Mouse (Mus musculus): ENCODE results near the gene Ttll13. TPM values are rescaled to one million over a fixed set of nuclear protein-coding genes. Genes with fewer than 3 reads are reported as not detected.

The Ttll13 gene
- polyA plus RNA-seq, 1 experiment from 2014 or later: 2.0 TPM

GRCm38 (mm10) chr7:80252437-80252836, 6.3 kb downstream of the Ttll13 start:
- H3K4me1 ChIP-seq (replicated peaks): no peaks in the 10 kb centered on the region
- no peaks in the 10 kb centered on the region for H3K9me3 ChIP-seq
- no peak overlapping the region for H3K9ac ChIP-seq (replicated peaks)
- 78% methylated on average over 7 of the region's 7 CpGs for WGBS
- H3K36me3 ChIP-seq: no peaks in the 10 kb centered on the region
- no peak overlapping the region for H3K4me3 ChIP-seq (replicated peaks)
- no peak overlapping the region for H3K4me2 ChIP-seq (replicated peaks)
- H3K27ac ChIP-seq: no peak overlapping the region
- peaks cover 43% of the 10 kb centered on the region for H3K27me3 ChIP-seq
- ATAC-seq: no peak

DNA sequence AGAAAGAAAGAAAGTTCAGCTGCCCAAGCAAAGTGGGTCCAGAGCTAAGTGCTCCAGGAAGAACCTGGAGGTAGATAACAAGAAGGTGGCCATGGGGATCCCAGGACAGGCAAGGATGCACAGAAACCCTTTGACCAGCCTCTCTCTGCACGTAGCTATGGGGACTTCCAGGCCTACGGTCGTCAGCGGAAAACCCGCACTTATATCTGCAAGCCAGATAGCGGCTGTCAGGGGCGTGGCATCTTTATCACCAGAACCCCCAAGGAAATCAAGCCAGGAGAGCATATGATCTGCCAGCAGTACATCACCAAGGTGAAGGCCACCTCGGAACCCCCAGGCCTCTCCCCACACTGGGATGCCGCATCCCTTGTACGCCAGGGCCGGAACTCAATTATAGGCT, 6.7 kb downstream of the Ttll13 start:
- Histone ChIP-seq H3K36me3 (no peaks in the 10 kb centered on the region), H3K4me2 (replicated peaks) (no peak overlapping the region), H3K4me3 (replicated peaks) (no peak overlapping the region), H3K27ac (no peak overlapping the region), H3K27me3 (peaks cover 46% of the 10 kb centered on the region), H3K9me3 (no peaks in the 10 kb centered on the region), H3K9ac (replicated peaks) (no peak overlapping the region), H3K4me1 (replicated peaks) (no peaks in the 10 kb centered on the region)
- ATAC-seq: no peak
- WGBS: 90% methylated on average over 11 of the region's 11 CpGs

DNA sequence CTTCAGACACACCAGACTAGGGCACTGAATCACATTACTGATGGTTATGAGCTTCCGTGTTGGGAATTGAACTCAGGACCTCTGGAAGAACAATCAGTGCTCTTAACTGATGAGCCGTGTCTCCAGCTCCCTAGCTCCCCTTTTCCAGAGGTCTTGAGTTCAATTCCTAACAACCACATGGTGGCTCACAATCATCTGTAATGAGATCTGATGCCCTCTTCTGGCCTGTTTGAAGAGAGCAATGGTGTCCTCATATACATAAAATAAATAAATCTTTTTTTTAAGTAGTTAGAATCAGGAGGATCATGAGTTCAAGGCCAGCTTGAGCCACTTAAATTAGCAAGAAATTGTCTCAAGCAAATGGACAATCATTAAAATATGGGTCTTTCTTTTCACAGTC, 9.8 kb downstream of the Ttll13 start:
- Histone ChIP-seq H3K4me1 (replicated peaks) (peaks cover 4% of the 10 kb centered on the region; the same call in 1 of the 2 replicates), H3K36me3 (no peaks in the 10 kb centered on the region), H3K9me3 (no peaks in the 10 kb centered on the region), H3K4me2 (replicated peaks) (no peak overlapping the region), H3K27me3 (peaks cover 68% of the 10 kb centered on the region), H3K4me3 (replicated peaks) (no peak overlapping the region), H3K27ac (no peak overlapping the region), H3K9ac (replicated peaks) (no peak overlapping the region)
- WGBS: 78% methylated on average over 2 of the region's 2 CpGs
- ATAC-seq: no peak

DNA sequence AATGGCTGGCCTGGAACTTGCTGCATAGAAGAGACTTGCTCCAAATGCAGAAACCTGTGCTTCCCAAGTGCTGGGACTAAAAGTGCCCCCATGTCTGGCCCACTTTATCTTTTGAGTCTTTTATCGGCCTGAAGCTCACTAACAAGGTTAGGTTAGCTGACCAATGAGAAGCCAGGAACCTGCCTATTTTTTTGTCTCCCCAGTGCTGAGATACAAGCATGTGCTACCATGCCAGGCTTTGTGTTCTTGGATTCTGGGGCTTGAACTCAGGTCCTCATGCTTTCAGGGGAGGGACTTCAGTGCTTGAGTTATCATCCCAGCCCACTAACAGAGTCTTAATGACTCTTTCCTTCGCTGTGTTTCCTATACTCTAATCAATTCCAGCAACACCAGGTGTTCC, 11.5 kb downstream of the Ttll13 start:
- Histone ChIP-seq H3K27me3 (peaks cover 57% of the 10 kb centered on the region), H3K9ac (replicated peaks) (no peak overlapping the region), H3K27ac (no peak overlapping the region), H3K4me3 (replicated peaks) (no peak overlapping the region), H3K4me1 (replicated peaks) (peaks cover 14% of the 10 kb centered on the region), H3K36me3 (no peaks in the 10 kb centered on the region), H3K9me3 (no peaks in the 10 kb centered on the region), H3K4me2 (replicated peaks) (no peak overlapping the region)
- no peak for ATAC-seq
- 66% methylated on average over 2 of the region's 2 CpGs for WGBS

DNA sequence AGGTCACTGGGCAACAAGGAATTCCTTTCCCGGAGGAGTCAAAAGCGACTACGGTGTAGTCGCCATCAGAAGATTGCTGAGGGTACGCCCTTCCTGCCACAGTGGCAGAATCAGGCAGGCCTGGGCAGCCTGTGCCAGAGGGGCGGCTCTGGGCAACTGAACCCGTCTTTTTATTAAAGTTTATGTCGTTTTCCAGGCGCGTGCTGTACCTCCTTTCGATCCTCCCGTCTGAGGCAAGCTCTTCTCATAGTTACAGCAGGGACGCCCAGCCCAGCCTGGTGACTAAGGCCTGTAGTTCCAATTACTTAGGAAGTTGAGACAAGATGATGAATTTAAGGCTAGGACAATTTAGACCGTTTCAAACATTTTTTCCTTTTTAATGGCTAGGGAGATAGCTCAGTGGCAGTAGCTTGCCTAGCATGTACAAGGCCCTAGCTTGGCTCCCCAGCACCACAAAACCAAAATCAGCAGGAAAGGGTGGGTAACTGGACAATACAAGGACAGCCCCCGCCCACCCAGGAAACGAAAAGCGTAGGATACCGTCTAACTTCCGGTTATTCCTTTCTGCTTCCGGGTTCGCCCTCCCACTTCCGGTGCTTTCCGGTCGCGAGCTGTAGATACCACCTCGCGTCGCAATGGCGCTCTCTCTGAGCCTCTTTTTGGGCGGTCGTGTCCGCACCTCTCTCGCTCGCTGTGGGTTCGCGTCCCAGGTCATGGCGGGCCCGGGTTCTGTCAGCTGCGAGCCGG, 14.6 kb downstream of the Ttll13 start, which contains the start of gene Ngrn:
Gene Ngrn (plus strand): TSS at position 591 of the 747 bp plus-strand sequence.
- Histone ChIP-seq H3K9me3 (no peaks in the 10 kb centered on the region), H3K27ac (peak within 1 kb of the TSS; percentile 73), H3K4me2 (replicated peaks) (peak within 1 kb of the TSS; percentile 78), H3K9ac (replicated peaks) (peak within 1 kb of the TSS; percentile 86), H3K27me3 (peaks cover 37% of the 10 kb centered on the region), H3K4me3 (replicated peaks) (peak within 1 kb of the TSS; percentile 80), H3K36me3 (peaks cover 22% of the 10 kb centered on the region), H3K4me1 (replicated peaks) (peaks cover 14% of the 10 kb centered on the region)
- WGBS: 26% methylated on average over 40 of the region's 40 CpGs
- ATAC-seq: peak; percentile 95

GRCm38 (mm10) chr7:80261372-80261990, 15.3 kb downstream of the Ttll13 start:
- Histone ChIP-seq H3K9ac (replicated peaks) (peak overlapping the region; percentile 86), H3K27ac (peak overlapping the region; percentile 73), H3K4me2 (replicated peaks) (peak overlapping the region; percentile 78), H3K4me1 (replicated peaks) (peaks cover 14% of the 10 kb centered on the region), H3K9me3 (no peaks in the 10 kb centered on the region), H3K27me3 (peaks cover 35% of the 10 kb centered on the region), H3K4me3 (replicated peaks) (peak overlapping the region; percentile 80), H3K36me3 (peaks cover 29% of the 10 kb centered on the region)
- peak; percentile 75 for ATAC-seq
- under 1% methylated on average over 30 of the region's 32 CpGs for WGBS

DNA sequence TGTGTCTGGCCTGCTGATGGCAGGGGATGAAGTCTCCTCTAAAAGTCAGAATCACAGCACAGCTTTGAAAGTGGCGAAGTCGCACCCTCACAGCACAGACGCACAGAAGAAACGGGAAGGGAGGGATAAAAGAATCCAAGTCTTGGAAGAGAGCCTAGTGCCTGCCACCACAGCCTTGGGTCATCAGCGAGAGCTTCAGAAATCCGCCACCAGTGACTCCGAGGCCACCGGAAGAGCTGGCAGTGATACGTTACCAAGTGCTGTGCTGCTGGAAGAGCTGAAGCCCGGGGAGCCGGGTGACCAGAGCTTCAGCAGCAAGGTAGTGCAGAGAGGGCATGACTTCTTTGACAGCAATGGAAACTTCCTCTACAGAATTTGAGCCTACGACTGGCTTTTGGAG, 18.4 kb downstream of the Ttll13 start:
- Histone ChIP-seq H3K9me3 (no peaks in the 10 kb centered on the region), H3K4me2 (replicated peaks) (no peak overlapping the region), H3K9ac (replicated peaks) (no peak overlapping the region), H3K27me3 (peaks cover 5% of the 10 kb centered on the region), H3K4me3 (replicated peaks) (no peak overlapping the region), H3K4me1 (replicated peaks) (peaks cover 23% of the 10 kb centered on the region), H3K36me3 (peaks cover 36% of the 10 kb centered on the region), H3K27ac (no peak overlapping the region)
- 93% methylated on average over 12 of the region's 12 CpGs for WGBS
- ATAC-seq: no peak

GRCm38 (mm10) chr7:80267764-80268163, 21.6 kb downstream of the Ttll13 start:
- Histone ChIP-seq H3K36me3 (peaks cover 46% of the 10 kb centered on the region), H3K27ac (no peak overlapping the region), H3K27me3 (no peaks in the 10 kb centered on the region), H3K4me3 (replicated peaks) (no peak overlapping the region), H3K9me3 (no peaks in the 10 kb centered on the region), H3K4me1 (replicated peaks) (peaks cover 31% of the 10 kb centered on the region), H3K4me2 (replicated peaks) (no peak overlapping the region), H3K9ac (replicated peaks) (no peak overlapping the region)
- WGBS: 86% methylated on average over 1 of the region's 1 CpGs
- ATAC-seq: no peak

GRCm38 (mm10) chr7:80268897-80269750, 22.9 kb downstream of the Ttll13 start, which contains the start of gene Vps33b:
Gene Vps33b (plus strand): TSS chr7:80269649.
- ATAC-seq: peak; percentile 96
- H3K27ac ChIP-seq: peak within 1 kb of the TSS; percentile 72
- WGBS: 5% methylated on average over 21 of the region's 21 CpGs
- H3K27me3 ChIP-seq: no peaks in the 10 kb centered on the region
- peaks cover 31% of the 10 kb centered on the region for H3K4me1 ChIP-seq (replicated peaks)
- H3K36me3 ChIP-seq: peaks cover 54% of the 10 kb centered on the region
- peak within 1 kb of the TSS; percentile 75 for H3K4me3 ChIP-seq (replicated peaks)
- peak within 1 kb of the TSS; percentile 92 for H3K4me2 ChIP-seq (replicated peaks)
- peaks cover 8% of the 10 kb centered on the region for H3K9me3 ChIP-seq
- peak within 1 kb of the TSS; percentile 92 for H3K9ac ChIP-seq (replicated peaks)

DNA sequence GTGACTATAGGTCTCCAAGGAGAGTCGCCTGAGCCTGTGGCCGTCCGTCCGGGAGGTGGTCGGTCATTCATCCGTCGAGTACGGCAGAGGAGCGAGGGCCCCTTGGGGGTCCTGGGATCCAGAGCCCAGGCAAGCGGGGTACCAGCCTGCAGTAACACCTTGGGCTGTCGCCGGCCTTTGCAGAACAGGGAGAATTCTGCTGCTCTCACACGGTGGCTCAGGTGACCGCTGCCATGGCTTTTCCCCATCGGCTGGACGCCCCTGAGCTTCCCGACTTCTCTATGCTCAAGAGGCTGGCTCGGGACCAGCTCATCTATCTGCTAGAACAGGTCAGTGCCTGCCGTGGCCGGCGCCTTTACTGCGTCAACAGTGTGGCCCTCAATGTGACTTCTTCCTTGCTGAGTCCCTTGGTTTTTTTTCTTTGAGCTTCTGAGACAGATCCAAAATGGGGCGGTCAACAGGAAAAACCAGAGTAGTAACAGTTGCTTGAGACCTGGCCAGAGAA, 23.6 kb downstream of the Ttll13 start:
- Histone ChIP-seq H3K4me3 (replicated peaks) (peak overlapping the region; percentile 75), H3K4me2 (replicated peaks) (peak overlapping the region; percentile 92), H3K4me1 (replicated peaks) (peaks cover 31% of the 10 kb centered on the region), H3K9ac (replicated peaks) (peak overlapping the region; percentile 92), H3K27ac (peak overlapping the region; percentile 72), H3K27me3 (no peaks in the 10 kb centered on the region), H3K36me3 (peaks cover 54% of the 10 kb centered on the region), H3K9me3 (peaks cover 15% of the 10 kb centered on the region)
- ATAC-seq: no peak
- WGBS: 2% methylated on average over 23 of the region's 23 CpGs

GRCm38 (mm10) chr7:80273456-80273855, 27.3 kb downstream of the Ttll13 start:
- WGBS: 92% methylated on average over 2 of the region's 2 CpGs
- Histone ChIP-seq H3K4me2 (replicated peaks) (no peak overlapping the region), H3K4me3 (replicated peaks) (no peak overlapping the region), H3K36me3 (peaks cover 65% of the 10 kb centered on the region), H3K9ac (replicated peaks) (no peak overlapping the region), H3K27me3 (no peaks in the 10 kb centered on the region), H3K4me1 (replicated peaks) (peaks cover 29% of the 10 kb centered on the region), H3K9me3 (peaks cover 21% of the 10 kb centered on the region), H3K27ac (no peak overlapping the region)
- ATAC-seq: no peak

All from midbrain, embryonic 13.5 days (tissue).